Mouse (Mus musculus): ENCODE results near the gene Cyp2d22.

- TF ChIP-seq CTCF (IDR thresholded peaks at IDR 0.05; ENCODE audit: low read depth) = no peak
- TF ChIP-seq EP300 (optimal IDR thresholded peaks at IDR 0.05) = no peak
Measured at GRCm38 (mm10) chr15:82344971-82345370, 35.1 kb downstream of the Cyp2d22 start.
